Comparison of ENCODE assay signal across 12 mouse cellular contexts in the genomic region with DNA sequence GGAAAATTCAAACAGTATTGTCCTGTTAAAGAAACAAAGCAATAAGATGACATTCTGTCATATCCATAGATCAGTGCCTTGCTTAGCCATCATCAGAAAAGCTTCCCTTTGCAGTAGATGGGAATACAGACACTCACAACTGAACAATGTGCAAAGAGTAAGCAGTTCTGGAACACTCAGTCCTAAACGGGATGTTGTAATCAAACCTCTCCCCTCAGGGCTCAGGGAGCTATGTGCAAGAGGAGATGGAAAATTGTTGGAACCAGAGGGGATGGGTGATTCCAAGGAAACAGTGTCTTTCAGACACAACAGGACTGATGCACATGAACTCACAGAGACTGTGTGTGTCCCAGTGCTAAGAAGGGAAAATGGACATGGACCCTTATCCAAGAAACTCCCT.
"Had no signal": no experiment of that assay in that cellular context is flagged by ENCODE, and none has a peak within 500 bp of the region (broad histone marks: within the 10 kb centered on the region; RNA-seq: fewer than 3 reads in every experiment).

No protein-coding gene starts in this region.

- H3K9ac ChIP-seq: limb, embryonic 15.5 days; liver, embryonic 12.5 days; lung, embryonic 15.5 days; midbrain, embryonic 12.5 days had no signal

- DNase-seq: kidney, adult 9 months; kidney, postnatal 36 days; layer of hippocampus, adult 9-11 months; layer of hippocampus, postnatal 36 days; spleen, adult 18-20 months; thymus, adult 18-20 months; thymus, postnatal 14 days had no signal

- H3K4me1 ChIP-seq: limb, embryonic 15.5 days; liver, embryonic 12.5 days; lung, embryonic 15.5 days; midbrain, embryonic 12.5 days had no signal

- ATAC-seq: liver, embryonic 12.5 days had no signal

- H3K9me3 ChIP-seq: limb, embryonic 15.5 days; liver, embryonic 12.5 days; lung, embryonic 15.5 days; midbrain, embryonic 12.5 days had no signal

- H3K36me3 ChIP-seq: limb, embryonic 15.5 days had no signal

- H3K27me3 ChIP-seq: limb, embryonic 15.5 days; liver, embryonic 12.5 days; lung, embryonic 15.5 days; midbrain, embryonic 12.5 days had no signal

- H3K4me2 ChIP-seq: limb, embryonic 15.5 days; liver, embryonic 12.5 days; lung, embryonic 15.5 days; midbrain, embryonic 12.5 days had no signal

- H3K27ac ChIP-seq: kidney, postnatal 0 days; limb, embryonic 15.5 days; liver, embryonic 12.5 days; lung, embryonic 15.5 days; midbrain, embryonic 12.5 days had no signal

- H3K4me3 ChIP-seq: limb, embryonic 15.5 days; liver, embryonic 12.5 days; lung, embryonic 15.5 days; midbrain, embryonic 12.5 days had no signal
